Mouse (Mus musculus) urinary bladder, adult 2 months (tissue): Measurements from ENCODE around the gene Olfr1211. TPM values are rescaled to one million over a fixed set of nuclear protein-coding genes. Genes with fewer than 3 reads are reported as not detected.

Experiments used
- DNase-seq: peaks from one replicate; pipeline ENCODE4 v3.0.0; 2022; ENCODE audit warnings: low spot score
- polyA plus RNA-seq: library from polyadenylated mRNA; depleted of rRNA; stranded (reverse); fragments of >200 nt; gene quantifications from 2 replicates; pipeline ENCODE4 v1.2.3, GENCODE M21; 2012; rRNA removed

Gene Olfr1211
- not detected in 2 replicates for polyA plus RNA-seq

GRCm38 (mm10) chr2:88938011-88938410 is at the start of gene Olfr1211:
Gene Olfr1211, minus strand, starts transcription at chr2:88938111.
- DNase-seq, result no peak

GRCm38 (mm10) chr2:88980181-88980580 is 42.3 kb upstream of the Olfr1211 start, which contains the start of gene Gm13762:
Gene Gm13762, minus strand, starts transcription at chr2:88980281.
- DNase-seq, result no peak

GRCm38 (mm10) chr2:88953669-88954068 is 15.8 kb upstream of the Olfr1211 start, which contains the start of gene Olfr1212:
Gene Olfr1212, plus strand, starts transcription at chr2:88953969.
- DNase-seq, result no peak

- no peak for DNase-seq
Observed at GRCm38 (mm10) chr2:88915057-88915456, 22.9 kb downstream of the Olfr1211 start, which contains the start of gene Olfr1209. Gene Olfr1209, minus strand, starts transcription at chr2:88915157.

DNA sequence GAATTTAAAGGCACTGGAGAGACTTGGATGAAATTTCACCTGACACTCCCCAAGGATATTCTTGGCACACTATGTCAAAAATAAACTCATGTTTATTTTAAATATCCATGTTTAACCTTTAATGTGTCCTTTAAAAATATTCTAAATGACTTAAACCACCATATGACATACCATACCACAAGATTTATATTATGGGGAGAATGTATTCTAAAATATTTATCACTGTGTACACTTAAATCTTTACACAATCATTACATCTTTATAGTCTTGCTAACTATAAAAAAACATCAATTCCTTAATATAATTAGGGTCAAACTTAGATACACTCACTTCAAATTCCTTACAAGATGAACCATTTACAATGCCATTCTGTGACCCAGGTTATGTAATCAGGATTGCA is 35.7 kb downstream of the Olfr1211 start, which contains the start of gene Olfr1208:
Olfr1208 (minus strand) TSS at position 101 of the 400 bp plus-strand sequence.
- DNase-seq, result no peak

Other genes starting within 250 kb of the Olfr1211 start
- not detected in 2 replicates for gene Olfr1195, start 248.9 kb downstream of the Olfr1211 start, polyA plus RNA-seq
- not detected in 2 replicates for gene Olfr1196, start 233.5 kb downstream of the Olfr1211 start, polyA plus RNA-seq
- not detected in 2 replicates for gene Olfr1197, start 205.7 kb downstream of the Olfr1211 start, polyA plus RNA-seq
- not detected in 2 replicates for gene Olfr1198, start 186.7 kb downstream of the Olfr1211 start, polyA plus RNA-seq
- gene Olfr1199, start 177.6 kb downstream of the Olfr1211 start, polyA plus RNA-seq, result not detected in 2 replicates
- not detected in 2 replicates for gene Olfr1200, start 167.6 kb downstream of the Olfr1211 start, polyA plus RNA-seq
- gene Olfr1201, start 145.1 kb downstream of the Olfr1211 start, polyA plus RNA-seq, result not detected in 2 replicates
- not detected in 2 replicates for gene Olfr1202, start 123.6 kb downstream of the Olfr1211 start, polyA plus RNA-seq
- gene Olfr1205, start 108.4 kb downstream of the Olfr1211 start, polyA plus RNA-seq, result not detected in 2 replicates
- not detected in 2 replicates for gene Olfr1204, start 88.8 kb downstream of the Olfr1211 start, polyA plus RNA-seq
- not detected in 2 replicates for gene Olfr1206, start 74.9 kb downstream of the Olfr1211 start, polyA plus RNA-seq
- not detected in 2 replicates for gene Olfr1208, start 35.8 kb downstream of the Olfr1211 start, polyA plus RNA-seq
- not detected in 2 replicates for gene Olfr1209, start 23.0 kb downstream of the Olfr1211 start, polyA plus RNA-seq
- not detected in 2 replicates for gene Olfr1212, start 15.9 kb upstream of the Olfr1211 start, polyA plus RNA-seq
- gene Gm13762, start 42.2 kb upstream of the Olfr1211 start, polyA plus RNA-seq, result not detected in 2 replicates
- not detected in 2 replicates for gene Olfr1214, start 54.5 kb upstream of the Olfr1211 start, polyA plus RNA-seq
- gene Olfr1215, start 68.9 kb upstream of the Olfr1211 start, polyA plus RNA-seq, result not detected in 2 replicates
- not detected in 2 replicates for gene Olfr1216, start 80.2 kb upstream of the Olfr1211 start, polyA plus RNA-seq
- gene Olfr1217, start 94.0 kb upstream of the Olfr1211 start, polyA plus RNA-seq, result not detected in 2 replicates
- gene Olfr1218, start 123.1 kb upstream of the Olfr1211 start, polyA plus RNA-seq, result not detected in 2 replicates
- gene Olfr1219, start 145.4 kb upstream of the Olfr1211 start, polyA plus RNA-seq, result not detected in 2 replicates
- gene Olfr1220, start 168.7 kb upstream of the Olfr1211 start, polyA plus RNA-seq, result not detected in 2 replicates
- gene Olfr1221, start 179.2 kb upstream of the Olfr1211 start, polyA plus RNA-seq, result not detected in 2 replicates
- not detected in 2 replicates for gene Olfr1222, start 194.9 kb upstream of the Olfr1211 start, polyA plus RNA-seq
- not detected in 2 replicates for gene Olfr1223, start 213.4 kb upstream of the Olfr1211 start, polyA plus RNA-seq
- gene Olfr1224-ps1, start 226.0 kb upstream of the Olfr1211 start, polyA plus RNA-seq, result not detected in 2 replicates
- not detected in 2 replicates for gene Olfr1225, start 236.6 kb upstream of the Olfr1211 start, polyA plus RNA-seq